Mouse (Mus musculus) thymus, adult 18-20 months (tissue): ENCODE results near the gene Iqschfp.

Experiments
- DNase-seq, 2 experiments: peaks; one replicate each; pipeline ENCODE4 v3.0.0; 2022; ENCODE audit warnings: mixed read lengths in 2 of 2

Gene Iqschfp

GRCm38 (mm10) chr3:68496513-68496912 is 604.5 kb downstream of the Iqschfp start:
- DNase-seq = no peak

DNA sequence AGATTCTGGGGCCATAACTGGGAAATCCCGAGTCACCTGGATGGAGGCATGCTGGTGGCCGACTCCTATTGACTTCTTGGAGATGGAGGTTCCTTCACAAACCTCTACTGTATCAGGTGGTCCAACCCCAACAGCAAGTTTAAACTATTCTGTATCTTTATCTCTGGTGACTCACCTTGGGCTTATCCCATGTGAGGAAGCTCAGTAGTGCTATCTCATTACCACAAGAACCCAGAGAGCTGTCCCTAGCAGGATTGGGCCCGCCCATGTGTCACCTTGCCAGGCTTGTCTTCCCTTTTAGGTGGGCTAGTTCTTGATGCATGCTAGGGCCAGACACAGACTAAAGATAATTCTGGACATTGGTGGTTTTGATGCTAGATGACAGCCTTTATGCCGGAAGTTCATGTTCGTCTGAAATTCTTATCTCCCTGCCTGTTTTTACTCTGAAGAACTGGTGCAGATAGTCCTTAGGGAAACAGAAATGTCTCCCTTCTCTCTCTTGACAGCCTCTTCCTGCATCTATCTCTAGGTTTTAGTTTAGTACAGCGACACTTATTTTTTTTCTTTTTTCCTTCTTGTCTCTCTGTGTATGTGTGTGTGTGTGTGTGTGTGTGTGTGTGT is 607.6 kb downstream of the Iqschfp start:
- no peak for DNase-seq

- no peak for DNase-seq
These were observed 612.8 kb downstream of the Iqschfp start for GRCm38 (mm10) chr3:68504838-68505237.

- no peak for DNase-seq
These were observed 614.8 kb downstream of the Iqschfp start for GRCm38 (mm10) chr3:68506769-68507318.

- DNase-seq = no peak
These were observed 616.6 kb downstream of the Iqschfp start for GRCm38 (mm10) chr3:68508629-68509028.

DNA sequence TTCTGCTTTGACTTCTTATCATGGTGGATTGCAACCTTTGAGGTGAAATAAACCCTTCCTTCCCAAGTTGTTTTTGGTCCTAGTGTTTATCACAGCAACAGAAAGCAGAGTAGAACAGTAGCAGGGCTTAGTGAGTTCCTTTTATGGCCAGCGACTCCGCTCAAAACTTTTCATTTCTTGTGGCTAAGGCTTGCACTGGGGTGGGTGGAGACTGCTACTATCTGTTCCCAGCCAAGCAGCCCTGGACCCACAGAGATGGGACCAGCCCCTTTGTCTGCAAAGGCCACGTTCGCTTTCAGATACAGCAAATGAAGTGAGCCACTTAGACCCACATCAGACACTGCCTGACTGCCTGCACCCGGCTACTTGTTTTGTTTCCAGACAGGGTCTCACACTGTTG is 618.8 kb downstream of the Iqschfp start:
- DNase-seq = no peak

- DNase-seq = no peak
These were observed 619.7 kb downstream of the Iqschfp start for GRCm38 (mm10) chr3:68511744-68512143.

- no peak for DNase-seq
These were observed 620.3 kb downstream of the Iqschfp start for GRCm38 (mm10) chr3:68512327-68512726.

DNA sequence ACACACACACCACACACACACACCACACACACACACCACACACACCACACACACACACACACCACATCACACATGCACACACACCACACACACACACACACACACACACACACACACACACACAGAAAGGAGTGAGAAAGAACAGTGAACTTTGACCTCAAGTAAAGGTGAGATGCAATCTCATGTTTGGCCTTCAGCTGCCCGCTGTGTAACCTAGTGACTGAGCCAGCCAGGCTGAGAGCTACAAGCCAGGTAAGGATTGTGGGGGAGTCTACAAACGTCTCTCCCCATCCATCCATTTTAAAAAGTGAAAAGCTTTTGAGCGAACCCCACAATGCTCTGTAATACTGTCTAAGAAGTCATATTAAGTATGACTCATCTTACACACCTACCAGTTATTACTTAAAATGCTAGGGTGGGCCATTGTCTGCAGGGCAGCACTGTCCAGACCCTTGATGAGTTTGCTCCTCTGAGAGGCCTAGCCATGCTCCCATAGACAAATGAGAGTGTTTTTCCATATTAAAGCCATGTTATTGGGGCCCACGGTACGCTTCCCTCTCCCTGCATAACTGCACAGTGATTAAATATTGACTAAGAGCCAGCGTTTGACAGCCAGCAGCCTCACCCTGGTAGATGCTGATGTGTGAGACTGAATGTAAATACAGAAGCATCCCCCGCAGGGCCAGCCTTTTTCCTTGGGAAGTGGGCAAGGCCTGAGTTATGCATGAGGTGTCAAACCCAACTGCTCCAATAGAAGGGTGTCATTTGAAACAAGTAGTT is 621.5 kb downstream of the Iqschfp start:
- no peak for DNase-seq

- DNase-seq = no peak
These were observed 622.1 kb downstream of the Iqschfp start for GRCm38 (mm10) chr3:68514120-68514497.

- no peak for DNase-seq
These were observed 622.7 kb downstream of the Iqschfp start for GRCm38 (mm10) chr3:68514717-68515116.

DNA sequence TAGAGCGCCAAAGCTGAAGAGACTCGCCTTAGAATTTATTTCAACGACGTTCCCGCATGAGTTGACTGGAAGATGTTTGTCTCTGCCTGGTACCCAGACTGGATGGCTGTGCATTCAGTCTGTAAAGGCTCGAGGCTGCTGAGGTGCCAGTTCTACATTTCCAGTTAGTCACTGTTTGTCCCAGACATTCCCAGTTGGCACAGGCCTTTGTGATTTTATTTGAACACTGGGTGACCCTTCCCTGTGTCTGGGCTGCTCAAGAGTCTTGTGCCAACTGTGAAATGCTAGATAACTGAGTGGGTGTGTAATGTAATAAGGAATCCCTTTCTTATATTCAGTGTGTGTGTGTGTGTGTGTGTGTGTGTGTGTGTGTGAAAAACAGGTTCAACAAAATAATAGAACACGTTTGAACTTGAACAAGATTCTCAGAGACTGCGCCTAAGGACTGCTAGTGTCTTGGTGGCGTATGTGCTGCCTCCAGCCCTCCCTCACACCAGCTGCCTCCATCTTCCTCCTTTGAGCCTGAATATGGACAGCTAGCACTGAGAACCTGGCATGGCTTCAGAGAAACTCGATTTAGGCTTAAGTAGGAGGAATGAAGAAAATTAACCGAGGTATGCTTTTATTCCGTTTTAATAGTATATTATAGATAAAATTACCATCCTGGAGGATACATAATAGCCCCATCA is 624.5 kb downstream of the Iqschfp start:
- DNase-seq = no peak

DNA sequence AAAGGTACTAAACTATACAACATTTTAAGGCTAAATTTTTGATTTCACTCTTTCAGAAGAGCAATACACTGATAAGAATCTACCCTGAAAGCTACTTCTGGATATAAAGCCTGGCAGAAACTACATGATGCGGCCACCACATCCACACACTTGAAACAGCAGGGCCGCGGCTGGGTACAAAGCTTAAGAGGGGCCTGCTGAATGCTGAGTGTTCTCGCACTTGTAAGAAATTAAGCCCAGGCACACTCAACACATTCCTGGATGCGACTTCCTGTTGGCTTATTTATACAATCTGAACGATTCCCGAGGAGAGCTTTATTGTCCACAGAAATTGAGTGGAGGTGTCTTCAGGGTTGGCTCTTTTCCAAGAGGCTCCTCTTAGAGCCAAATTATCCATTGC is 625.2 kb downstream of the Iqschfp start:
- DNase-seq = no peak

GRCm38 (mm10) chr3:68518041-68518440 is 626.0 kb downstream of the Iqschfp start:
- no peak for DNase-seq

DNA sequence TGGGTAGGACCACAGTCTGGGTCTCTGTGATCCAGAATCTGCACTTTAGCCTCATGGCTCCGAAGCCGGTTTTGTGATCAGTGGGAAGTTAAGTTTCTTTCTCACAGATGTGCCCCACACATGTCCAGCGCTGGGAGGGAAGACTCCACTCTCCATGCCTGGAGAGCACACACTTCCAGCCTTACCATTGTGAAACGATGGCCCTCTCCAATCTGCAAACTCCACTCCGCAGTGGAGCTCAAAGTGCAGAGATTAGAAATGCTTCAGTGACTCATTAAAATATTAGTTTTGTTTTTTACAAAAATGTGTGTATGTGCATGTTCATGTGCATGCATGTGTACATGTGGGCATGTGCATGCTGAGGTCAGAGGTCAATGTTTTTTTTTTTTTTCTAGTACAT is 626.6 kb downstream of the Iqschfp start:
- DNase-seq = no peak

DNA sequence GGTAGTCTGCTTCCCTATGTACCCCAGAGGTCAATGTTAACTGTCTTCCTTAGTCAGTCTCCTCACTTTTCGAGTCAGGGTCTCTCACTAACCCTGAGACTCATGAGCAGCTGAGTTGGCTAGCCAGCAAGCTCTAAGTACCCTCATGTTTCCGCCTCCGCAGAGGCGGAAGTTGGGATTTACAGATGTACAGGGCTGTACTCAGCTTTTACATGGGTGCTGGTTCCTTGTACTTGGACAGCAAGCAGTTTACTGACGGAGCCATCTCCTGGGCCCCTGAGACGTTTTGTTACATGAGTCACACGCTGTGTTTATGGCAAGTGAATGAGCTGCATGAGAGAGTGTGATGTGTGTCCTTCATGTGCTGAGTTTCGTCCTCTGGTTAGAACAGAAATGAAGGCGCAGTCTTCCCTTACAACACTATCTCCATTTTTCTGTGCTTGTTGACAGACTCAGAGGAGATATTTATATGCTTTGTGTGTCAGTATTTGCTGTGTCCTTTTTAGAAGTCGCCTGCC is 633.4 kb downstream of the Iqschfp start:
- DNase-seq = no peak

DNA sequence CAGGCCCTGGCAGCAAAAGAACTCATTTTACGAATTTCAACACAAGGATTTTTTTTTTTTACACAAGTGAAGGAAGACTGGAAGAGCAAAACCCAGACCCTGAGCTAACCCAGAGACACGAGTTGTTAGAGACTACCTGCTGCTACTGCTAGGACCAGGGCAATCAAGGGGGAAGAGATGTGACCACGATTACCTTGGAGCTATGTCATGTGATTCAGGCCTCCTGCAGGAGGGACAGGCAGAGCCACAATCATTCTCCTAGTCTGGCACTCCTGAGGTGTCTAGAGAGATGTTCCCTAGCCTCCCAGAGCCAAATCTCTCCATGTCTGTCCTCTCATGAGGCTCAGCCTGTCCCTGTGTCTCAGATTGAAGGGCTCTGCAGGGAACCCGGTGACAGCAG is 634.4 kb downstream of the Iqschfp start:
- DNase-seq = no peak

GRCm38 (mm10) chr3:68527182-68527581 is 635.1 kb downstream of the Iqschfp start:
- DNase-seq = no peak

DNA sequence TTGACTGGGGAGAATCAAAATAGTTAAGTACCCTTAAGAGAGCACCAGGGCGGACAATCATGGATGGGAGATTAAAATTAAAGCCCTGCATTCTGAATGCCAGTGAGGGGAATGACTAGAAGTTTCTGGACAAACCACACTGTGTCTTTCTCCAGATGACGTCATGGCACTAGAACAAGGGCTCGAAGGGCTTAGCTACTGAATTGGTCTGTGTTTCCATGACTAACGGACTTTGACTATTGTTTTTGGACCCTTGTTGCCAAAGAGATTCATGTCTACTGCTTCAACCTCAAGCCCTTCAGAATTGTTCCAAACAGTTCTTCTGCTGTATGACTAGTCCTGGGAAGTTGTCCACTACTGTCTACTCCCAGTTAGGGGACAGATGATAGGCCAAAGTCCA is 639.9 kb downstream of the Iqschfp start:
- no peak for DNase-seq

- DNase-seq = no peak
These were observed 642.6 kb downstream of the Iqschfp start for GRCm38 (mm10) chr3:68534571-68535051.

DNA sequence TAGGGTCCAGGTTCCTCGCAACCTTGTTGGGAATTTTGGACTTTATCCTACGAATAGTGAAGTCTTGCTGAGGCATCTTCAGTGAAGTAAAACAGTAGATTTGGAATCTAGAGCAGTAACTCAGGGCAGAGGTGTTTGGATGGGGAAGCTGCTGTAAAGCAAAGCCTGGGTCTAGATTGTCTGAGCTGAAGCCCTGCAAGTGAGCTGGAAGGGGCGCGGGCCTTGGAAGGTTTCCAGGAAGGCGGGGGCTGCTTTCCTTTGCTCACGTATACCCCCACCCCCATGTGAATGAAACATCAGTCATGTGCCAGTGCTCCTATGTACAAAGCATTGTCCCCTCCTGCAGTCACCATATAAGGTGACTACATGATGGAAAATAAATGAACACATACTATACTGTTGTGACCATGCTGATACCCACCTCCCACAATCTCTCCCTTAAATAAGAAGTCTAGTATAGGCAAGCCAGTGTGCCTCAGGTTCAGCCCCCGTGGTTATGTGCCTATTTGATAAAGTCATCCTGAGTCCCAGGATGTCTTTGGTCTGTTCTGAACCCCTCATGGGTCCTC is 643.2 kb downstream of the Iqschfp start:
- no peak for DNase-seq

- no peak for DNase-seq
These were observed 644.0 kb downstream of the Iqschfp start for GRCm38 (mm10) chr3:68536071-68536470.

DNA sequence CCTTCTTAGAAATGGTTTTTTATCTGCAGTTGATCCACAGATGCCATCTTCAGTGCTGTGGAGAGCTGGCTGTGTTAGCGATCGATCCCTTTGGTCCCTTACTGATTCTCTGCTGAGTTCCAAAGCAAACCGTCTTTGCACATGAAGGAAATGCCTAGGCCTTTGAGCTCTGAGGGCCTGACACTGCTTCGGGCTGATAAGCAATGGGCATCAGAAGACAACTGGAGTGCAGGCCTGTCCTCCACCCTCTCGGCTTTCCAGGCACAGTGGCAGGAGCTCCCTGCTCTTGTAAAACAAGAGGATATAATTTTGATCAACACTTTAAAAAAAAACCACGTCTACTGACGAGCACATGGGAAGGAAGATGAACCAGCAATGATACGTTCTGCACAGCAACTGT is 649.7 kb downstream of the Iqschfp start:
- no peak for DNase-seq
